Mouse (Mus musculus): ENCODE measurements around the gene Rfx5. TPM values are rescaled to one million over a fixed set of nuclear protein-coding genes. Genes with fewer than 3 reads are reported as not detected.
"Not testable (repeated sequence)": the region's sequence is repeated elsewhere in the genome, so short reads cannot be mapped to it uniquely, and the experiment has no call there.

Rfx5 gene
- 10 to 100 TPM; 21.9 to 28.9 (median 24.6) TPM for total RNA-seq (2022)

DNA sequence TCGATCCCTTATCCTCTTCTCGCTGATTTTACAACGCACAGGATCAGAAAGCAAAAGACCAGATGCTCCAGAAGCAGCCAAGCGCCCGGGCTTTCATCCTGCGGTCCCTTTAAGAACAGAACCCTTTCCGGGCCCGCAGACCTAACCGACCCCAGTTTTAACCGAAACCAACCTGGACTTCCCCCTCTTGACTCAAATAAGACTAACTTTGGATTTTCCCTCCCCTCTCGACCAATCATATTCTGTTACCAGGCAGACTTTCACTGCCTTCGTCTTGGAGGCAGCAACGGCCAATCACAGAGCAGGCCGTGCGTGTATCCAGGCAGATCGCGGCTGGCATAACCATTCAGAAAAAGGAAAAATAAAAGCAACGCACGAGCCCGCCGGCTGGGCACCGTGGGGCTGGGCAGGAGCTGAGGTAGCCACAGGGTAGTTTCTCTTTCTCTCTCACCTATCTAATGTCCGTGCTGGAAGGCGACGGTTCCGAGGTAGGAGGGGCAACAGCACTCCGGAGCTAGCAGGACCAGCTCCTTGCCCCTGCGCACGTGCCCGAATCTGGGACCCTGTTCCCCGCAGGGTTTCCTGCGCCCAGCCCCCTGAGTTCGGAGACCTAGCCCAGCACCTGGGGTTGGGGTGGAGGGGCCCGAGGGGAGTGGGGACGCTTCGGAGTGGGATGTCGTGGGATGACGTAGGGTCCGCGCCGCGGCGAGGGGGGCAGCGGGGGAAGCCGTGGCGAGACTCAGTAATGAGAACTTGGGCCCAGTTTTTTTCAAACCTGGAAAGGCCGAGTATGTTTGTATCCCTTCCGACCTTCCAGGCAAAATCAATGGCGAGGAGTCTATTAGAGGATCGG lies at the start of gene Rfx5:
Gene Rfx5, plus strand, starts transcription at position 312 of the 853 bp plus-strand sequence.
- peak; percentile 91 to 95 for DNase-seq (ENCODE audit: low spot score in 2 of 2)

- not testable (repeated sequence) for DNase-seq (ENCODE audit: low spot score in 2 of 2)
These were observed 49.1 kb upstream of the Rfx5 start for GRCm38 (mm10) chr3:94904759-94905158.

GRCm38 (mm10) chr3:94906482-94906881 lies 47.4 kb upstream of the Rfx5 start:
- DNase-seq (ENCODE audit: low spot score in 2 of 2): no peak

DNA sequence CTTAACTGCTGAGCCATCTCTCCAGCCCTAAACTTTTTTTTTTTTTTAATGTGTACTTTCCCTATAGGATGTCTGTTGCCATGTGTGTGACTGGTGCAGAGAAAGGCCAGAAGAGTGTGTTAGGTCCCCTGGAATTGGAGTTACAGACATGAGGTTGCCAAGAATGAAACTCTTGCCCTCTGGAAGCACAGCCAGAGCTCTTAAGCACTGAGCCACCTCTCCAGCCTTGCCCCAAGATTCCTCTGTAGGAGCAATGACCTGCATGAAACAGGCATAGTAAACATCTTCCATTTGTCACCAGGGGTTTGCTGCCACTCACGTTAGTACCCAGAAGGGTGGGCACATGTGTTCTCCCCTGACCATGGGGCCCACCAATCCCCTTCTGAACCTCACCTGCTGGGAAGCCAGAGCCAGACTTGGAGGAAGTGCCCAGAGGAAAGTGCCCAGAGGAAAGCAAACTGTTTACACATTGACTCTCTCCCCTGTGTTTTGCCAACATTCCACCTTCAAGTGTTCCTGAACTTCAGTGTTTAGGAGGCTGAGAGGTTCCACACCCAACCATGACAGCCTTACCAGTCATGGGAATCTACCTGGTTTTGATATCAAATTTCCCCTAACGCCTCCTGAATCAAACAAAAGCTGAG lies 42.7 kb upstream of the Rfx5 start:
- no peak for DNase-seq (ENCODE audit: low spot score in 2 of 2)

GRCm38 (mm10) chr3:94913801-94914200 lies 40.1 kb upstream of the Rfx5 start:
- DNase-seq (ENCODE audit: low spot score in 2 of 2): no peak

DNA sequence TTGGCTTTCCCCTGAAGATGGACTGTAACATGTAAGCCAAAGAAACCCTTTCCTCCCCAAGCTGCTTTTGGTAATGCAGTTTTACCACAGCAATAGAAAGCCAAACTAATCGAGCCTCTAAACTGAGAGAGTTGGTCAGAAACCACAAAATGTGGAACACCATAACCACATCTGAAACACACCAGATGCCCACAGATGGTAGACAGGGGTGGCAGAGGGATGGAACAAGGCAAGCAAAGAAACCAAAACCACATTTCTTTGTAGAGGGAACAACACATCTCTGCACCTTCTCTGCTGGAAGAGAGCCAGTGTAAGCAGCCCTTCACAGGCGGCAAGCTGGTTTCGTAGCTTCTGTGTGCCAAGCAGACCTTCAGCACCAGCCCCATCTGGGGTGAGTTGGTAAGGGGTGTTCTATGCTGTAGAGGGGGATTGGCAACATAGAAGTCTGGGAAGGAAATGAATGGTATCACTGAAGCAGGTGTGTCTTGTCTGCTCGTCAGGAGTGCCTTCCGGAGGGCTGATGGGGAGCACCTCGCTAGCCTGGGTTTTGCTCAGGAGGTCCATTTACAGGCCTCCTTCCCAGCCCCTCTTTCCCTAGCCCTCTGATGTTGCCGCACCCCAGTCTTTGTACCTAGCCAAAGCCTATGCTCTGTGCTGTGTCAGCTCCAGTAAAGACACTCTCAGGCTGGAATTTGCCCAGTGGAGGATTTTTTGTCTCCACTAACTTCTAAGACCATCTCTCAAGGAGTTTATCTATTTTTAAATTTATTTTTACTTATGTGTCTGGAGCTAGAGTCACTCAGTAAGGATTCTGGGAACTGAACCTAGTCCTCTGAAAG lies 37.8 kb upstream of the Rfx5 start:
- DNase-seq (ENCODE audit: low spot score in 2 of 2): no peak

DNA sequence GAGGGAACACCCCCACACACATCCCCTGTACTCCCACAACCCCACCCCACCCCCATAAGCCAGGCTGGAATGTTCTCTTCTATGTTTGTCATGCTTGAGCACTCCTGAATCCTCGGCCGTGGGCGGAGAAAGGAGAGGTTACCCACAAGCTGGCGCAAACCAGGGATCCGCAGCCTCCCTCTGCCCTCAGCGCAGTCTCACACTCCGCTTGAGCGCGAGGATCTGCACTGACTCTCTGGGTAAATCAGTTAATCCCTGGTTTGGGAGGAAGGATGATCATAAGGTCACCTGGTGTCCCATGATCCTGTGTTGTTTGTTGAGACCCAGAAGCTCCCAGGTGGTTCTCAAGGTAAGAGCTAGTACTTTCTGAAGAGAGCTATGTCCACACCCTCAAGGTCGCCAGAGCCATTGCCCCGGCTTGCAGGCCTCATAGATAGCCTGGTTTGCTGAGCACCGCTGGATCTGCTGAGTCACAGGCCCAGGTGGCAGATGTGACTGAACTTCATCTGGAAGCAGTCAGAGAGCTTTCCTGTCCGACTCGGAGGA lies 36.0 kb upstream of the Rfx5 start:
- DNase-seq (ENCODE audit: low spot score in 2 of 2): no peak

DNA sequence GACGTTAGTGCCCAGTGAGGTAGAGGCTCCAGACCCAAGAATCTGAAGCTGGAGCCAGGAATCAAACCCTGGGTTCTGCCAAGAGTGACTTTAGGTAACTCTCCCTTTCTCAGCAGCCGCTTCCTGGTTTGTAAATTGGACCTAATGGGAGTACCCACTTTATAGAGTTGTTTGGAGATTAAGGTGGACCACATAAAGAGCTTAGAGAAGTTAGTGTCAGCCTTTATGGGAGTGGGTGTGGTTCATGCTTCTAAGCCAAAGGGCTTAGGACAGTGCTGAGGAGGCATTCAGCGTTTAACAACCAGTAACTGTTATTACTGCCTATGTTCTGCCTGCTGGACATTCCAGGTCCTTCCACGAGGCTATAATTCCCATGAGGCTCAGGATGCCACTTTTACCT lies 35.0 kb upstream of the Rfx5 start:
- DNase-seq (ENCODE audit: low spot score in 2 of 2): no peak

- no peak for DNase-seq (ENCODE audit: low spot score in 2 of 2)
These were observed 32.8 kb upstream of the Rfx5 start for GRCm38 (mm10) chr3:94921104-94921503.

- DNase-seq (ENCODE audit: low spot score in 2 of 2): no peak
These were observed 31.5 kb upstream of the Rfx5 start for GRCm38 (mm10) chr3:94922333-94922732.

DNA sequence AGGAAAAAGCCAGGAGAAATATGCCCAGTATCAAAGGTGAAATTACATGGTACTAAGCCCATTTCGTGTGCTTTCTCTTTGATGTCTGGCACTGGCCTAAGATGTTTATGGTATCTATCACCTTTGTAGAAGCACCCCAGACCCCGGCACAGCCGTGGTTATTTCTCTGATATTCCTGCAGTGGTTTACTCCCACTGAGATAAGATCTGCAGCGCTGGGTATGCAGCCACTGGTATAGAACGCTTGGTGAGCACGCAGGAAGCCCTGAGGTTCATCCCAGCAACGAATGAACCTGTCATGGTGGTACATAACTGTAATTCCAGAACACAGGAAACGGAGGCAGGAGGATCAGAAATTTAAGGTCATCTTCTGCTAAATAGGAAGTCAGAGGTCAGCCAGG lies 29.2 kb upstream of the Rfx5 start:
- DNase-seq (ENCODE audit: low spot score in 2 of 2): no peak

DNA sequence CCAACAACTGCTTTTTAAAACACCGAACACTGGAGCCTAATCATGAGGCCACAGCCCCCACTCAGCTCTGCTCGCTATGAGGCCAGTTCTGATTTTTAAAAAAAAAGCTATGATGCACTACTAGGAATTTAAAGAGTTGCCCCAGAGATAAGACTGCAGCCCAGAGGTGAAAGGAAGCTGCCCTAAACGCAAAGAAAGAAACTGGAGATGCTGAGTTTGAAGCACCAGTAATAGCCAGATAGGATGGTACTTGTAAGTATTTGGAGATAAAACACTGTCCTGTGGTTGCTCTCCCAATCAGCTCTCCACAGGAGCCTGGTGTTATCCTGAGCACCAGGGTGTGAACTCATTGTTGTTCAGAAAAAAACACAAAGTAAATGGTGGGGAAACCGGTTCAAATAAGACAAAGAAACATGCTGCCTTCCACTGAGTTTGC lies 27.6 kb upstream of the Rfx5 start:
- DNase-seq (ENCODE audit: low spot score in 2 of 2): not testable (repeated sequence)

GRCm38 (mm10) chr3:94928979-94929378 lies 24.9 kb upstream of the Rfx5 start:
- DNase-seq (ENCODE audit: low spot score in 2 of 2): not testable (repeated sequence)

DNA sequence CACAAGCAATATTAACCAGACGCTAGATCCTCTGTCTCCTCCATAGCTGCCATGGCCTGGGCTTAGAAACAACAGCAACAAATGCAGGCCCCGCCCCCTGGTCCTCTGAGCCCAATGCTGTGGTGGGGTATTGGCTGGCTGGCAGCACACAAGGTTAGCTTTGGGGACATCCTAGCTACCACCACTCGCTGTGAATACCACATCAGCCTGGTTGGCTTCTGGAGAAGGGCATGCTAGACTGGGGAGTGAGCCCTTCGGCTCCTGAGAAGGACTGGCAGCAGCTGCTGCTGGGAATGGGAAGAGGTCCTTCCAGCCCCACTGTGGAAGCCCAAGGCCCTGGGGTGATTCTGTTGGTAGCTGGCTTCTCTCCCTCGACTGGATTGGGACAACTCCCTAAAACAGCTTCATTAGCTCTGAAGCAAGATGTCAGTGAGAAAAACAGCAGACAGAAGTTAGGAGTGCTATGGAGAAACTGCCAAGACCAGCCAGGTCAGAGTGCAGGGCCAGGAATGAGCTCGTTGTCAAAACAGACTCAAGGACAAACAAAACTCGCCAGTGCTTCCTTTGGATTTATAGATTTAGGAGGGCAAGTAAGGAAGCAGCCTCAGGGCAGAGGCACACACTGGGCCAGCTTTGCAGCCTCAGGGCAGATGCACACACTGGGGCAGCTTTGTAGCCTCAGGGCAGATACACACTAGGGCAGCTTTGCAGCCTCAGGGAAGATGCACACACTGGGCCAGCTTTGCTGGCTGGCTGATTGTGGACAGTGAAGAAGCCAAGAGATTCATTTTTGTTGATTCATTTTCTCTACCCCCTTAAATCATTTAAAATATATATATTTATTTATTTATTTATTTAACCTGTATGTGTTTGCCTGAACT lies 23.2 kb upstream of the Rfx5 start:
- DNase-seq (ENCODE audit: low spot score in 2 of 2): not testable (repeated sequence)

GRCm38 (mm10) chr3:94931427-94932082 lies 22.3 kb upstream of the Rfx5 start:
- DNase-seq (ENCODE audit: low spot score in 2 of 2): not testable (repeated sequence)

DNA sequence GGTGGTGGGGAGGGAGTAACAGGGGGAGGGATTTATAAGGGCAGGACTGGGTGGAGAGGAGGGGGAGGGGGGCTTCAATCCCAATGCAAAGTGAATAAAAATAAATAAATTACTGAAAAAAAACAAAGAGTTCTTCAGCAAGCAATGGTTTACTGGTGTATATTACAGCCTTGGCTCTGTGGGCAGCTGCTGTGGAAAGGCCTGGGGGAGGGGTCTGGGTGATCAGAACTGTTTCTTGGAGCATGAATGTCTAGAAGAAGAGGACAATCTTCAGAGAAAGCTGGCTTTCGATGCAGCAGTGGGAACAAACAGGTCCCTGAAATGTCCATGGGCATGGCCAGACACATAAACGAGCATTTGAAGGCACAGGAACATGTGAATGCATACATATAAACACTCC lies 21.6 kb upstream of the Rfx5 start:
- not testable (repeated sequence) for DNase-seq (ENCODE audit: low spot score in 2 of 2)

GRCm38 (mm10) chr3:94932809-94933564 lies 20.9 kb upstream of the Rfx5 start, which contains the start of gene Selenbp1:
Gene Selenbp1, plus strand, starts transcription at chr3:94933056.
- peak; percentile 66 to 67 for DNase-seq (ENCODE audit: low spot score in 2 of 2)

DNA sequence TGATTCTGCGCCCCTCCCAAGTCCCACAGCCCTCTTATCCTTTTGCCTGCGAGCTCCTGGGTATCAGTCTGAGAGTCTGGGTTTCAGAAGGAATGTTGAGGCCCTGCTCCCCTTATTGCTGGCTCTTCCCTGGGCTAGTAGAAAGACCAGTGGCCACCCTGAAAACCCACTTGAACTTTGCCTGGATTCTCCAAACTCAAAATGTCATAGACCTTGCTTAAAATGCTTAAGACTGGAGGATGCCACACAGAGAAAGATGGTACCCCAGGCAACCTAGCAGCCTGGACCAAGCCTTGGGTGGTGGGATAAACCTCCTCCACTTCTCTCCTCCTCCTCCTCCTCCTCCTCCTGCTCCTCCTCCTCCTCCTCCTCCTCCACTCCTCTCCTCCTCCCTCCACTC lies 20.3 kb upstream of the Rfx5 start:
- not testable (repeated sequence) for DNase-seq (ENCODE audit: low spot score in 2 of 2)

DNA sequence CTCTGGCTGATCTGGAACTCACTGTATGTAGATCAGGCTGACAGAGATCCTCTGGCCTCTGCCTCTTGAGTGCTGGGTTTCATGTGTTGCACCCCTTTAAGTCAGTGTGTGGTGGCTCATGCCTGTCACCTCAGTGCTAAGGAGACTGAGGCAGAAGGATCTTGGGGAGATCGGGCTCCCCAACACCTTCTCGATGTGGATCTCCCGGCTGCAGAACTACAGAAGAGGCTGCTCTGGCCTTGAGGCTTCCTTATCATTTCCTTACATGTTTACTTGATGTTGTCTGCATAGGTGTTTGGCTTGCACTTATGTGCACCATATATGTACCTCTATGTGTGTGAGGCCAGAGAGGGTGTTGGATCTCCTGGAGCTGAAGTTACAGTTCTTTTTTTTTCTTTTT lies 19.3 kb upstream of the Rfx5 start:
- not testable (repeated sequence) for DNase-seq (ENCODE audit: low spot score in 2 of 2)

Measured in layer of hippocampus, adult 8-10 months (tissue).